Mouse (Mus musculus) layer of hippocampus, adult 2 months (tissue): Measurements from ENCODE around the gene Sgcd. TPM values are rescaled to one million over a fixed set of nuclear protein-coding genes. Genes with fewer than 3 reads are reported as not detected.
"Not testable (repeated sequence)": the region's sequence is repeated elsewhere in the genome, so short reads cannot be mapped to it uniquely, and the experiment has no call there.

ENCODE experiments used
- DNase-seq, 2 experiments: peaks; one replicate each; pipeline ENCODE4 v3.0.0; 2022; ENCODE audit warnings: low spot score in 2 of 2
- H3K27ac ChIP-seq: fragments of 200-600 bp; 2 replicates; pipeline ENCODE4 v1.8.1; 2022
- H3K4me3 ChIP-seq: fragments of 200-600 bp; 2 replicates; pipeline ENCODE4 v1.8.1; 2022; ENCODE audit warnings: mild to moderate bottlenecking
- CTCF ChIP-seq: fragments of 200-600 bp; conservative IDR thresholded peaks from 2 replicates; pipeline ENCODE4 v1.8.1; 2022; ENCODE audit warnings: antibody characterized with exemption, mild to moderate bottlenecking, moderate library complexity
- total RNA-seq, 2 experiments: library from RNA; stranded (reverse); gene quantifications; 2 replicates each; pipeline ENCODE4 v1.2.3; 2021

The Sgcd gene
- total RNA-seq, 2 experiments from 2014 or later: 11.5 to 13.6 TPM

- H3K4me3 ChIP-seq: no peak overlapping the region
- peak; percentile 40 for TF ChIP-seq CTCF
- DNase-seq: peak; percentile 39 to 43
- no peak overlapping the region for H3K27ac ChIP-seq
These were observed 103.5 kb downstream of the Sgcd start for GRCm38 (mm10) chr11:47885310-47885709.

GRCm38 (mm10) chr11:47883545-47883944, 105.2 kb downstream of the Sgcd start:
- TF ChIP-seq CTCF: no peak

GRCm38 (mm10) chr11:47876633-47877170, 112.1 kb downstream of the Sgcd start:
- TF ChIP-seq CTCF: no peak
- DNase-seq: no peak
- H3K27ac ChIP-seq: no peak overlapping the region
- no peak overlapping the region for H3K4me3 ChIP-seq

More at GRCm38 (mm10) chr11:47883545-47883944, 105.2 kb downstream of the Sgcd start:
- H3K27ac ChIP-seq: peak overlapping the region; percentile 48; the same call in 1 of the 2 replicates
- DNase-seq: peak in 1 of 2 experiments; percentile 43
- no peak overlapping the region for H3K4me3 ChIP-seq

GRCm38 (mm10) chr11:47845894-47846293, 142.9 kb downstream of the Sgcd start:
- DNase-seq: no peak
- no peak for TF ChIP-seq CTCF
- H3K4me3 ChIP-seq: no peak overlapping the region
- no peak overlapping the region for H3K27ac ChIP-seq

- DNase-seq: no peak
- no peak for TF ChIP-seq CTCF
- no peak overlapping the region for H3K4me3 ChIP-seq
- no peak overlapping the region for H3K27ac ChIP-seq
These were observed 155.5 kb downstream of the Sgcd start for GRCm38 (mm10) chr11:47833283-47833682.

- Histone ChIP-seq H3K27ac (no peak overlapping the region), H3K4me3 (no peak overlapping the region)
- TF ChIP-seq CTCF: no peak
- no peak for DNase-seq
These were observed 178.5 kb downstream of the Sgcd start for GRCm38 (mm10) chr11:47810307-47810706.

GRCm38 (mm10) chr11:47804101-47804715, 184.6 kb downstream of the Sgcd start:
- peak; percentile 32 for TF ChIP-seq CTCF
- Histone ChIP-seq H3K4me3 (no peak overlapping the region), H3K27ac (0 out of 2 replicates have a peak overlapping the region, but pooled peaks have one; percentile 8)
- peak; percentile 20 to 40 for DNase-seq

GRCm38 (mm10) chr11:47777916-47778226, 210.9 kb downstream of the Sgcd start:
- TF ChIP-seq CTCF: no peak
- Histone ChIP-seq H3K27ac (no peak overlapping the region), H3K4me3 (no peak overlapping the region)
- DNase-seq: no peak

- H3K27ac ChIP-seq: no peak overlapping the region
- H3K4me3 ChIP-seq: no peak overlapping the region
- DNase-seq: no peak
- no peak for TF ChIP-seq CTCF
These were observed 211.4 kb downstream of the Sgcd start for GRCm38 (mm10) chr11:47777226-47777915.

GRCm38 (mm10) chr11:47776019-47776418, 212.8 kb downstream of the Sgcd start:
- no peak overlapping the region for H3K27ac ChIP-seq
- no peak for TF ChIP-seq CTCF
- no peak overlapping the region for H3K4me3 ChIP-seq
- no peak for DNase-seq

GRCm38 (mm10) chr11:47765859-47766258, 222.9 kb downstream of the Sgcd start:
- no peak for TF ChIP-seq CTCF
- peak in 1 of 2 experiments; percentile 18 for DNase-seq
- no peak overlapping the region for H3K27ac ChIP-seq

GRCm38 (mm10) chr11:47763569-47763968, 225.2 kb downstream of the Sgcd start:
- H3K4me3 ChIP-seq, DNase-seq, H3K27ac ChIP-seq: not testable (repeated sequence)

More at GRCm38 (mm10) chr11:47765859-47766258, 222.9 kb downstream of the Sgcd start:
- H3K4me3 ChIP-seq: no peak overlapping the region

- no peak overlapping the region for H3K27ac ChIP-seq
- DNase-seq: no peak
- no peak for TF ChIP-seq CTCF
These were observed 229.8 kb downstream of the Sgcd start for GRCm38 (mm10) chr11:47759015-47759414.

GRCm38 (mm10) chr11:47742806-47743205, 246.0 kb downstream of the Sgcd start:
- no peak for TF ChIP-seq CTCF
- H3K4me3 ChIP-seq: no peak overlapping the region
- no peak for DNase-seq
- no peak overlapping the region for H3K27ac ChIP-seq

More at GRCm38 (mm10) chr11:47759015-47759414, 229.8 kb downstream of the Sgcd start:
- H3K4me3 ChIP-seq: no peak overlapping the region
